Mouse (Mus musculus) layer of hippocampus, postnatal 36 days (tissue): ENCODE data around the gene Fbxo30. TPM values are rescaled to one million over a fixed set of nuclear protein-coding genes. Genes with fewer than 3 reads are reported as not detected.

Experiments
- DNase-seq, 2 experiments: peaks; one replicate each; pipeline ENCODE4 v3.0.0; 2022
- total RNA-seq, 2 experiments: library from RNA; stranded (reverse); gene quantifications; 2 replicates each; pipeline ENCODE4 v1.2.3; 2021

Fbxo30 gene
- total RNA-seq, 2 experiments from 2014 or later, result 10.1 to 10.3 TPM

DNA sequence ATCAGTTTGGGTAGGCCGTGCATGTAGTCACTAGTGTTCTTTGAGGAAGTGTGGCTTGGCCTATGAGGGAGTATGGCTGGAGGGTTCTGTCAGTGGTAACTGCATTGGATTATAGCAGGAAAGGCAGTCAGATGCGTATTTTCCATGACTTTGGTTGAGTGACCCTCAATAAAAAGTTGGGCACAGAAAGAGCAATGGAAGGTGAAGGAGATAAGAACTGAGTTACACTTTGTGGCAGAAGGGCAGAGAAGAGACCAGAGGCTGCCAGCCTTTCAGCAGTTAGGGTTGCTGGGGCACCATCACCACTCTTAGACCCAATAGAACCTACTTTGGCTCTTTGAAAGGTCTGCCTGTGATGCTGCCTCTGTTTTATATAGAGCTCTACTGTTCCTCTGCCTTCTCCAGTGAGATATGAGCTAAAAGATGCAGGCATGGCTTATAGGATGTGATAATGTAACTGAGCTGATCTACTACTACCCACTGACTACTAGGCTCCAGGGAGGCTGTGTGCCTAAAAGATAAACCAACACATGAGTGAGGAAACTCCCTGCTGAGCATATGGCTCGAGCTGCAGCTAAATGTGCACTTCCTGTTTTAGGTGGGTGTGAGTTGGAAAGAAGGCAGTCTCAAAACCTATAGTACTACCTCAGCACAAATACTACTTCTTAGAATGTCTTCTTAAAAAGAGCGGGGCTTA lies 42.2 kb downstream of the Fbxo30 start:
- DNase-seq, result no peak

DNA sequence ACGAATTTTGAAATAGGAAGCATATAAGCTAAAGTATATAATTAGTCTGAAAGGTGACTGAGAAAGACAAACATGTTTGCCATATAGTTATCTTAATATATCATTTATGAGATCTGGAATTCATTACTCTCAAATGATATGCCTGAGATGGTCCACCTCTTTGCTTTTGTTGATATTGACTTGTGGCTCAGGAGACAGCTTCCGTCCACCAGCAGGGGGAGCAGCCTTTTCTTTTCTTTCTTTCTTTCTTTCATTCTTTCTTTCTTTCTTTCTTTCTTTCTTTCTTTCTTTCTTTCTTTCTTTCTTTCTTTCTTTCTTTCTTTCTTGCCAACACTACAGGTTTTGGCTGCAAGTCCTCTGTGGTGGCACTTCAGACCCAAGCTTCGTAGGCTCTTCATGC lies 45.4 kb downstream of the Fbxo30 start:
- DNase-seq, result no peak

DNA sequence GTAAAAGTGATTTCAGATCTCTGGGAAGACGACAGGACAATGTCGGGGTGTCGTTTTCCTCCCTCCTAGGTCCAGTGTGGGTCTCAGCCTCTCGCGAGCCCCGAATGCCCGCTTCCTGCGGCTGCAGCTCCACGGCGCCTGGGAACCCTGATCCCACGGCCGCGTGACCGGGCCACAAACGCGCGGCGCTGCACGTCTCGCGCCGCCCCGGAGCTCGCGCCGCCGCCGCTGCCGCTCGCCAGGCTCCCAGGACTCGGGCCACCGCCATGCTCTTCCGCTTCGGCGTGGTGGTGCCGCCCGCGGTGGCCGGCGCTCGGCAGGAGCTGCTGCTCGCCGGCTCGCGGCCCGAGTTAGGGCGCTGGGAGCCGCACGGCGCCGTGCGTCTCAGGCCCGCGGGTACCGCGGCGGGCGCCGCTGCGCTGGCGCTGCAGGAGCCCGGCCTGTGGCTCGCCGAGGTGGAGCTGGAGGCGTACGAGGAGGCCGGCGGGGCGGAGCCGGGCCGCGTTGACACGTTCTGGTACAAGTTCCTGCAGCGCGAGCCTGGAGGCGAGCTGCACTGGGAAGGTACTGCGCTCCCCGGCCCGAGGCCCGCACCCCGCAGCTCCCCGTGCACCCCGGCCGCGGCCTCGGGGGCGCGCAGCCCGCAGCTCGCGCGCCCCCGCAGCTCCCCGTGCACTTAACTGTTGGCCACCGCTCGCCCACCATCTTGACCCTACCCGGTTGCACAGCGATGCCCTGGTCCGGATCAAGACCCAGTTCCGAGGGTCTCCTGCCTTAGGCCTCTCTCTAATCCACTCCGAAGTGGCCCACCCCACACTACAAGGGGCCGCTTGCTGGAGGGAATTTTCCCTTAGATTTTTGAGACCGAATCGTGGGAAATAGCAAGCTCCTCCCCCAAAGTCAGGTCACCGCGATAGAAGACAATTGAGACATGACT lies 62.3 kb downstream of the Fbxo30 start, which contains the start of gene Epm2a:
Epm2a (plus strand) TSS at position 200 of the 937 bp plus-strand sequence.
- peak; percentile 77 to 82 for DNase-seq

DNA sequence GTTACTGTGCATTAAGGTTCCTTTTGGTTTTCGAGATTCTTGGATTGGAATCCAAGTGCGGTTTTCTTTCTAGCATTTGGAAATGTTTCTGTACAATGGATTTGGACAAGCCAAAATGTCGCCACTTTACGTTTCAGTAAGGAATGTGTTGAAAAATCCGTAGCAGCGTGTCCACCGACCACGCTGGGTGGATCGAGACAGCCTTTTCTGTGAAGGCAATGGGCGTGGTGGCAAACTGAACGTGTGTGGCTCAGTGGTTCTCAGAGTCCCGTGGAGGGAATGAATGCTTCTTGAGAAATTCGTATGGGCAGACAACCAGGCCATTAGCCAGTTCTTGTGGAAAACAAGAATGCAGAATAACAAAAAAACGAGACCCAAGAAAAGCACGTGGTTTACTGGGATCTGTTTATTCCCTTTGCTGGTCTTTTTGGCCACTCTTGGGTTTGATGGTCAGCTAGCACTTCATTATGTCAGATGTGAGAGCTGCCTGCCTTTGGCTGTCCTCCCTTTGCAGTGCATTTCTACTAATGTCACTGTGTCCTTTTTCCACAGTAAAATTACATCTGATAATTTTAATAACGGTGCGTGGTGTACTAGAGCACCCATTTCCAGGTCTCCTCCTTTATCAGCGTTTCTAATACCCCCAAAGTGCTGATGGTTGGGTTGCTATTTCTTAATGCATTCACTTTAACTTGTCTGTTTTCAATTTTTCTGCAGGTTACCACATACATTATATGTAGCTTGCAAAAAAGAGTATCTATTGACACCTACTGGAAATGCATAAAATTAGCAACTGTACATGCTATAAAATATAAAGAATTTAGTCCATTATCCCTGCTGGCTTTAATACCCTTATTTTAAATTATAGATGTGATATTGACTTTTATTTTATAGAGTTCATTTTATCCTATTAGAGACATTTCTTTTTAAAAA lies 63.7 kb downstream of the Fbxo30 start:
- no peak for DNase-seq

Other genes starting within 250 kb of the Fbxo30 start
- 10 to 100 TPM; 67.7 to 68.2 TPM for gene Grm1, start 199.0 kb upstream of the Fbxo30 start, total RNA-seq
- gene Shprh, start 131.9 kb upstream of the Fbxo30 start, total RNA-seq, result 10 to 100 TPM; 43.4 to 44.9 TPM
- gene Epm2a, start 62.1 kb downstream of the Fbxo30 start, total RNA-seq, result 10 to 100 TPM; 26.0 to 26.8 TPM